Mouse (Mus musculus): ENCODE data around the gene Slc1a5. TPM values are rescaled to one million over a fixed set of nuclear protein-coding genes. Genes with fewer than 3 reads are reported as not detected.

Slc1a5 gene
- polyA plus RNA-seq, 1 experiment from 2014 or later, result 43.7 TPM

DNA sequence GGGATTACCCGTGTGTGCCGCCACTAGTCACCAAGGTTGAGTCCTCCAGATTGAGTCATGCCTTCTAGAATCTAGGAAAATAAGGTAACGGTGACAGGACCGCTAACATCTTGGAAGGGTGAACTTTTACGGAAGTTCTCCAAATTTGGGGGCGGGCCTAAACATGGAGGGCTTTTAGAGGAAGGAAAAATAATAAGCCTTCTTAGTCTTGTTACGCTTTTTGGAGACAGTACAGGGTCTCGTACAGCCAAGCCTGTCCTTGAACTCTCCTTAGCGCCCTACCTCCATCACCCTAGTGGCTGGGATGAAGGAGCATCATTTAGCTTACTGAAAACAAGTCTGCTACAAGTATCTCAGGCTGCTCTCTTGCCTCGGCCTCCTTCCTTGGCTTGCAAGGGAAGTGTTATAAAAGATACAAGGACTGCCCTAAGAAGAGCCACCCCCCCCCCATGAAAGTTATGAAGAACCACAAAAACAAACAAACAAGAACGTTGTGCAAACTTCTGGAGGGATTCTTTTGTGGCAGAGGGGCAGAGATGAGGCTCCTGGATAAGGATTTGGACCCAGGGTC is 1.5 kb downstream of the Slc1a5 start:
- no peak for ATAC-seq (ENCODE audit: insufficient number of reproducible peaks, insufficient read depth, low FRiP score, low TSS enrichment, low read depth)
- WGBS, result 3% methylated on average over 11 of the region's 11 CpGs

GRCm38 (mm10) chr7:16783224-16783688 is 2.1 kb downstream of the Slc1a5 start:
- peaks cover 34% of the 10 kb centered on the region for H3K4me1 ChIP-seq (replicated peaks)
- ATAC-seq (ENCODE audit: insufficient number of reproducible peaks, insufficient read depth, low FRiP score, low TSS enrichment, low read depth), result no peak
- H3K9ac ChIP-seq (replicated peaks), result peak overlapping the region; percentile 49
- peak overlapping the region; percentile 80 for H3K4me3 ChIP-seq (replicated peaks)
- WGBS, result 13% methylated on average over 10 of the region's 10 CpGs
- peaks cover 20% of the 10 kb centered on the region for H3K36me3 ChIP-seq
- no peaks in the 10 kb centered on the region for H3K27me3 ChIP-seq
- H3K27ac ChIP-seq, result peak overlapping the region; percentile 66; the same call in 1 of the 2 replicates
- no peaks in the 10 kb centered on the region for H3K9me3 ChIP-seq
- H3K4me2 ChIP-seq, result peak overlapping the region; percentile 100

More for the DNA sequence above, 1.5 kb downstream of the Slc1a5 start:
- H3K4me3 ChIP-seq (replicated peaks), result peak overlapping the region; percentile 80
- H3K9ac ChIP-seq (replicated peaks), result peak overlapping the region; percentile 81
- peaks cover 14% of the 10 kb centered on the region for H3K36me3 ChIP-seq
- no peaks in the 10 kb centered on the region for H3K27me3 ChIP-seq
- peak overlapping the region; percentile 100 for H3K4me2 ChIP-seq
- 0 out of 2 replicates have a peak overlapping the region, but pooled peaks have one; percentile 66 for H3K27ac ChIP-seq
- H3K9me3 ChIP-seq, result no peaks in the 10 kb centered on the region
- peaks cover 34% of the 10 kb centered on the region for H3K4me1 ChIP-seq (replicated peaks)

GRCm38 (mm10) chr7:16783758-16784415 is 2.7 kb downstream of the Slc1a5 start:
- Histone ChIP-seq H3K36me3 (peaks cover 26% of the 10 kb centered on the region), H3K9ac (replicated peaks) (peak overlapping the region; percentile 49), H3K4me3 (replicated peaks) (peak overlapping the region; percentile 80), H3K4me2 (peak overlapping the region; percentile 100), H3K4me1 (replicated peaks) (peaks cover 34% of the 10 kb centered on the region), H3K27me3 (no peaks in the 10 kb centered on the region), H3K9me3 (no peaks in the 10 kb centered on the region), H3K27ac (peak overlapping the region; percentile 66)
- no peak for ATAC-seq (ENCODE audit: insufficient number of reproducible peaks, insufficient read depth, low FRiP score, low TSS enrichment, low read depth)
- 37% methylated on average over 17 of the region's 17 CpGs for WGBS

DNA sequence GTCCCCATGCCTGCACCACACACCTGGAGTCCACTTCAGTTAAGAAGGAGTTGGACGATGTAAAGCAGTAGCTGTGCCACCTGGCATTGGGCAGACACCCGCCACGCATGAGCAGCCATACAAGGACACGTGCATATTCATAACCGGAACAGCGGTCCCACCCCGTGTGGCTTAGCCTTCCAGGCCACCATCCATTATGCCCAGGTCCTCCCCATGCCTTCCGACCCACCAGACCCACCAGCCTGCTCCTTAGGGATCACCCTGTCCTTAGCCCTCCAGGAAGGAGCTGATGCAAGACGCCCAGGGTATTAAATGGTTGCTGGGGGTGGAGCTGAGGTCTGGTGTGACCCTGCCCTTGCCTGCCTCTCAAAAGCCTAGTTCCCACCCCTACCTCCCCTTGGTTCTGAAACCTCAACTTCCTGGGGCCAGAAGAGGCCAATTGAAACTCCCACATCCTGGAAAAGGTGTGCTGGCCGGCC is 3.4 kb downstream of the Slc1a5 start:
- 71% methylated on average over 10 of the region's 10 CpGs for WGBS
- peak overlapping the region; percentile 49; the same call in 1 of the 2 replicates for H3K9ac ChIP-seq (replicated peaks)
- H3K4me2 ChIP-seq, result peak overlapping the region; percentile 100
- H3K4me3 ChIP-seq (replicated peaks), result peak overlapping the region; percentile 80
- peaks cover 31% of the 10 kb centered on the region for H3K36me3 ChIP-seq
- H3K27ac ChIP-seq, result no peak overlapping the region
- no peak for ATAC-seq (ENCODE audit: insufficient number of reproducible peaks, insufficient read depth, low FRiP score, low TSS enrichment, low read depth)
- H3K9me3 ChIP-seq, result no peaks in the 10 kb centered on the region
- peaks cover 34% of the 10 kb centered on the region for H3K4me1 ChIP-seq (replicated peaks)
- no peaks in the 10 kb centered on the region for H3K27me3 ChIP-seq

DNA sequence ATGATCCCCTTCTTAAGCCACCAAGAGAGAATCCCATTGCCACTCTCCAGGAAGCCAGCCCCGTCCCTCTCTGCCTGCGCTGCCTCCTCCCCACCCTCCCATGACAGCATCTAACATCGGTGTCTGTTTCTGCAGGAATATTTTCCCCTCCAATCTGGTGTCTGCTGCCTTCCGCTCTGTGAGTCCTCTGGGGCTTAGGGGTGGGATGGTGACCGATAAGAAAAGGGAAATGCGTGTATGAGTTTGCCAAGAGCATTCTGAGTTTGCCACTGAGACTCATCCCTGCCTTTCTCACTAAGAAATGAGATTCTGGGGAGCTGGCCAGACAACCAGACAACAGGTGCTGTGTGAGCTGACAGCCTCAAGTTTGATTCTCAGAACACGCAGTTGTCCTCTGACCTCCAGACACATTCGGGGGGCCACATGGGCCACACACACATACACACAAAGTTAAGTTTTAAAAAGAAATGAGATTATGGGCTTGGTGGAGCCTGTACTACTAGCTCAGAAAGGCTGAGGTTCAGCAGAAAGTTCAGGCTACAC is 4.5 kb downstream of the Slc1a5 start:
- no peak overlapping the region for H3K27ac ChIP-seq
- no peaks in the 10 kb centered on the region for H3K9me3 ChIP-seq
- H3K4me3 ChIP-seq (replicated peaks), result no peak overlapping the region
- H3K4me2 ChIP-seq, result no peak overlapping the region
- H3K4me1 ChIP-seq (replicated peaks), result peaks cover 34% of the 10 kb centered on the region
- ATAC-seq (ENCODE audit: insufficient number of reproducible peaks, insufficient read depth, low FRiP score, low TSS enrichment, low read depth), result no peak
- H3K27me3 ChIP-seq, result no peaks in the 10 kb centered on the region
- peaks cover 40% of the 10 kb centered on the region for H3K36me3 ChIP-seq
- WGBS, result 92% methylated on average over 8 of the region's 8 CpGs
- no peak overlapping the region for H3K9ac ChIP-seq (replicated peaks)

DNA sequence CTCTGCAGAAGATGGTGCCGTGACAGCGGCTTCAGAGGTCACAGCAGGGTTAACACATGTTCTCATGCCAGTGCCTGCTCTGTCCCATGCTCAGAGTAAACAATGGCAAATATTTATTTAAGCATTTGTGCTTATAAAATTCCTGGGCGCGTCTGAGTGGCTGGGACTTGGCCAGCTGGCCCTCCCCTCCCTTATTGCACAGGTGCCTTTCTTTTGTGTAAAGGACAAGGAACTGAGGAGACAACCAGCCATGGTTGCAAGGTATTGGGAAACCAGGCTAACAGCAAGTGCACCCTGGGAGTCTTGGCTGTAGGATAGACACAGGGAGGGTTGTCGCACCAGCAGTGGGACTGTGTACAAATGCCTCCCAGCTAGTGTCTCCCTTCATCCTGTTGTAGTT is 11.2 kb downstream of the Slc1a5 start:
- WGBS, result 80% methylated on average over 5 of the region's 5 CpGs
- Histone ChIP-seq H3K9ac (replicated peaks) (no peak overlapping the region), H3K4me3 (replicated peaks) (no peak overlapping the region), H3K36me3 (peaks cover 63% of the 10 kb centered on the region), H3K27ac (no peak overlapping the region), H3K4me1 (replicated peaks) (no peaks in the 10 kb centered on the region), H3K27me3 (no peaks in the 10 kb centered on the region), H3K4me2 (no peak overlapping the region), H3K9me3 (no peaks in the 10 kb centered on the region)
- no peak for ATAC-seq (ENCODE audit: insufficient number of reproducible peaks, insufficient read depth, low FRiP score, low TSS enrichment, low read depth)

GRCm38 (mm10) chr7:16793010-16793725 is 12.0 kb downstream of the Slc1a5 start:
- H3K4me1 ChIP-seq (replicated peaks), result no peaks in the 10 kb centered on the region
- no peak overlapping the region for H3K27ac ChIP-seq
- H3K9me3 ChIP-seq, result no peaks in the 10 kb centered on the region
- no peak overlapping the region for H3K4me3 ChIP-seq (replicated peaks)
- peaks cover 64% of the 10 kb centered on the region for H3K36me3 ChIP-seq
- H3K27me3 ChIP-seq, result no peaks in the 10 kb centered on the region
- H3K9ac ChIP-seq (replicated peaks), result no peak overlapping the region
- no peak for ATAC-seq (ENCODE audit: insufficient number of reproducible peaks, insufficient read depth, low FRiP score, low TSS enrichment, low read depth)
- WGBS, result 87% methylated on average over 19 of the region's 19 CpGs
- no peak overlapping the region for H3K4me2 ChIP-seq

DNA sequence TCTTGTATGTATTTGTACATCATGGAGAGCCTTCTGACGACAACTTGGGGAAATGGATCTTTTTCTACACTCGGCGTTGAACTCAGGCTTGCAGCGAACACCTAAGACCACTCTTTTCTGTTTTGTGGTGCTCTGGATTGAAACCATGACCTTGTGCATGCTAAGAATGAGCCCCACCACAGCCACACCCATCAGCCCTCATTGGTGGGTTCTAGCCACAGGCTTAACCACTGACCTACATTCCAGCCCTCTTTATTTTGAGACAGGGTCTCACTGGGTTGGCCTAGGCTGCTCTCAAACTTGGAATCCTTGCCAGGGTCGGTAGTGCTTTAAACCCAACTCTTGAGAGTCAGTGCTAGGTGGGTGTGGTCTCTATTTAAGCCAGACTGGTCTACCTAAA is 13.7 kb downstream of the Slc1a5 start:
- H3K9me3 ChIP-seq, result no peaks in the 10 kb centered on the region
- H3K36me3 ChIP-seq, result peaks cover 59% of the 10 kb centered on the region
- 89% methylated on average over 5 of the region's 5 CpGs for WGBS
- no peak overlapping the region for H3K9ac ChIP-seq (replicated peaks)
- H3K4me1 ChIP-seq (replicated peaks), result no peaks in the 10 kb centered on the region
- ATAC-seq (ENCODE audit: insufficient number of reproducible peaks, insufficient read depth, low FRiP score, low TSS enrichment, low read depth), result no peak
- H3K27ac ChIP-seq, result no peak overlapping the region
- no peaks in the 10 kb centered on the region for H3K27me3 ChIP-seq
- H3K4me2 ChIP-seq, result no peak overlapping the region
- H3K4me3 ChIP-seq (replicated peaks), result no peak overlapping the region

GRCm38 (mm10) chr7:16804409-16805028 is 23.4 kb downstream of the Slc1a5 start:
- H3K36me3 ChIP-seq, result peaks cover 23% of the 10 kb centered on the region; the same call in 1 of the 2 replicates
- no peak for ATAC-seq (ENCODE audit: insufficient number of reproducible peaks, insufficient read depth, low FRiP score, low TSS enrichment, low read depth)
- WGBS, result 29% methylated on average over 8 of the region's 8 CpGs
- no peak overlapping the region for H3K27ac ChIP-seq
- no peaks in the 10 kb centered on the region for H3K9me3 ChIP-seq
- no peak overlapping the region for H3K9ac ChIP-seq (replicated peaks)
- no peak overlapping the region for H3K4me2 ChIP-seq
- no peaks in the 10 kb centered on the region for H3K27me3 ChIP-seq
- no peak overlapping the region for H3K4me3 ChIP-seq (replicated peaks)
- no peaks in the 10 kb centered on the region for H3K4me1 ChIP-seq (replicated peaks)

DNA sequence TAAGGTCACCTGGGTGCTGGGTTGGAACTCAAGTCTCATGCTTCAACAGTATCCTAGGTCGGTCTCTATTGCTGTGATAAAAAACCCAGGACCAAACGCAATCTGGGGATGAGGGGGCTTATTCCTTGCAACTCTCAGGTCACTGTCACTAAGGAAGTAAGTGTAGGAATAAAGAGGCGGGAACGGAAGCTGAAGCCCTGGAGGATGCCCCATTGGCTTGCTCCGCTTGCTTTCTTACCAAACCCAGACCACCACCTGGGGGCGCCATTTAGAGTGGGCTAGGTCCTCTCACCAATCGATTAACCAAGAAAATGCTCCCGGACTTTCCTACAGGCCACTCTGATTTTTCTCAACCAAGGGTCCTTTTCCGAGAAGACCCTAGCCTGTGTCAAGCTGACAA is 26.8 kb downstream of the Slc1a5 start:
- Histone ChIP-seq H3K27ac (no peak overlapping the region), H3K4me3 (replicated peaks) (no peak overlapping the region), H3K4me2 (no peak overlapping the region), H3K9ac (replicated peaks) (no peak overlapping the region), H3K4me1 (replicated peaks) (peaks cover 21% of the 10 kb centered on the region), H3K9me3 (no peaks in the 10 kb centered on the region), H3K27me3 (peaks cover 31% of the 10 kb centered on the region), H3K36me3 (peaks cover 30% of the 10 kb centered on the region; the same call in 1 of the 2 replicates)
- ATAC-seq (ENCODE audit: insufficient number of reproducible peaks, insufficient read depth, low FRiP score, low TSS enrichment, low read depth), result no peak
- 85% methylated on average over 9 of the region's 9 CpGs for WGBS

All from limb, embryonic 12.5 days (tissue).